Mouse (Mus musculus) liver, adult 2 months (tissue): ENCODE measurements at regions not wholly inside any gene's neighbourhood (a gene's known extent, or its start where the extent isn't known, plus 50 kb on each side); places are given as distances from the start of the nearest gene placed in this dataset.

Source experiments
- CTCF ChIP-seq: fragments of 200-500 bp; IDR thresholded peaks from 2 replicates; pipeline ENCODE4 v1.5.1; 2011; ENCODE audit warnings: low read depth, low read length, control low read depth
- POLR2A ChIP-seq: fragments of 200-500 bp; IDR thresholded peaks from 2 replicates; pipeline ENCODE4 v1.6.1; 2011; ENCODE audit warnings: low read length, control low read depth; ENCODE audit not compliant: insufficient read depth; ENCODE audit errors: extremely low read depth

GRCm38 (mm10) chr5:43115507-43115906, 117.5 kb upstream of the Cpeb2 start:
- no peak for TF ChIP-seq CTCF
- no peak for TF ChIP-seq POLR2A
